Mouse (Mus musculus): ENCODE measurements around the gene Lyzl4.

DNA sequence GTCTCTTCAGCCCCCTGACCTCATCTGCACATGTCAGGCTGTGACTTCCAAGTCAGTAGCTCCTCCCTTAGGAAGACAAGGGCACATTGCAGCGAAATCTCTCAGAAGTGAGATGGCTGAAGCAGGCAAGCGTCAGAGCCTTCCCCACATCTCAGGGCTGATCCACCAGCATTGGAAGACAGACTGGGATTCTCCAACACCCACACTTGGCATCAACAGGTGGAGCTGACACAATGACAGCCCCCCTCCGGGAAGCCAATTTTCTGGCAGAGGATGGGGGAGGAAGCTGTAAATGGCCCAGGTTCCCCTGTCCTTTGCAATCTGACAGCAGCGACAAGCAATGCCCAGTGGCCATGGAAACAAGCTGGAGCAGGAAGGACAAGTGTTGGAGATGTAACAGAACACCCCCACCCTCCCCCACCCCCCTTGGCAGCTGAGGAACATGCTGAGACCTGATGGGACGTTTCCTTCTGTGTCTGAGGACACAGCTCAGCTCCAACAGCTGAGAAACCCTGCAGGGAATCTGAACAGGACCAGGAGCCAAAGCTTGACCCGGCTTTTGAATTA lies 41.0 kb downstream of the Lyzl4 start:
- TF ChIP-seq POLR2A (IDR thresholded peaks at IDR 0.05; ENCODE audit: control insufficient read depth in 1 of 2, insufficient read depth in 1 of 2, low read depth in 1 of 2, low read length in 2 of 2, poor library complexity in 1 of 2) = no peak
- TF ChIP-seq MAZ (IDR thresholded peaks at IDR 0.05; ENCODE audit: low read depth, low read length) = no peak
- no peak for TF ChIP-seq ZNF384 (IDR thresholded peaks at IDR 0.05; ENCODE audit: low read depth, low read length)
- TF ChIP-seq CTCF (IDR thresholded peaks at IDR 0.05 in 2 of 3, conservative IDR thresholded peaks at IDR 0.05 in 1 of 3; ENCODE audit: control insufficient read depth in 1 of 3, insufficient read depth in 1 of 3, low read depth in 2 of 3, low read length in 3 of 3, poor library complexity in 1 of 3, severe bottlenecking in 1 of 3) = no peak
- TF ChIP-seq GABPA (IDR thresholded peaks at IDR 0.05; ENCODE audit: low read depth, low read length) = no peak
- no peak for TF ChIP-seq MAFK (IDR thresholded peaks at IDR 0.05; ENCODE audit: borderline replicate concordance, low read depth, low read length)
- TF ChIP-seq EP300 (IDR thresholded peaks at IDR 0.05; ENCODE audit: low read depth in 1 of 2, low read length in 2 of 2) = no peak
- no peak for TF ChIP-seq POLR2AphosphoS5 (IDR thresholded peaks at IDR 0.05; ENCODE audit: borderline replicate concordance, low read depth, low read length)
